Mouse (Mus musculus): ENCODE results near the gene Sstr5.

DNA sequence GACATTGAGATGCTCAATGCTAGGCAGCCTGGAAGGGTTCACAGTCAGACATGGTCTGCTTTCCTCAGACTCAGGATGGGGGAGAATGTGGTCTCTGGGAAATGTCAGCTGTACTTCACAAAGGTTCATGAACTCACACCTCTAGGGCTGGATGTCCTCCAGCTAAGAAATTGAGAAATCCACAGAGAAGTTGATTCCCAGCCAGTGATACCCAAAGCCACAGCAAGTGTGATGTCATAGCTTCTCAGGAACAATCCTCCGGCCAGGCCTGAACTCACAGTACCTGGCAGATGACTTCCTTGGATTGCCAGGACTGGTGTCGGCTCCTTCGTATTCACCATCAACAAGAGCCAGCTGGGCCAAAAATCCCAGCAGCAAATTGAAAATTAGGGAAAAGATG, 51.2 kb downstream of the Sstr5 start:
- TF ChIP-seq FLI1 (IDR thresholded peaks at IDR 0.05; ENCODE audit: low read length), result no peak
- no peak for TF ChIP-seq GATA1 (IDR thresholded peaks at IDR 0.05; ENCODE audit: borderline replicate concordance, low read length)

Data from megakaryocyte, embryonic 14.5 days (primary cell).